Mouse (Mus musculus) cerebellum, adult 2 months (tissue): ENCODE data around the gene Foxp1.

ENCODE experiments used
- CTCF ChIP-seq: fragments of 200-500 bp; IDR thresholded peaks from 2 replicates; pipeline ENCODE4 v1.5.1; 2011; ENCODE audit warnings: low read depth, mild to moderate bottlenecking, control low read depth, low read length, moderate library complexity, borderline replicate concordance; ENCODE audit not compliant: insufficient read depth
- POLR2A ChIP-seq: fragments of 200-500 bp; IDR thresholded peaks from 2 replicates; pipeline ENCODE4 v1.6.1; 2011; ENCODE audit warnings: low read length, control low read depth, borderline replicate concordance; ENCODE audit not compliant: insufficient read depth

DNA sequence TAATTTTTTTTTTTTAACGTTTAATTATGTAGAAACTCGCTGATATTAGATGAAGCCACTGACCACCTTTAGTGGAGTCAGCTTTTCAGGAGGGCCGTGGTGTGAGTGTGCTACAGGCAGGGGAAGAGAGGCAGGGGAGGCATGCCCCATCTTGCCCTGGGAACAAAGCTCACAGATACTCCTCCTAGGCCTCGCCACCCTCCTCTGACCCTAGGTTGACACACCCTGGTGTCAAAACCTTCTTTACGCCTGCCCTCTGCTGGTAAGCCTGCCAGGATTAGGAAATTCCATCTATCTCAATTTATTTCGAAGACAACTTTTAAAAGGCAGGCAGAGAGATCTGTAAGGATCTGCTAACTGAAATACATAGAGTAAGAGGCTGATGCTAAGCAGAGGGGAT is 489.5 kb downstream of the Foxp1 start:
- TF ChIP-seq POLR2A (no peak), CTCF (no peak)
